Mouse (Mus musculus) neural tube, embryonic 14.5 days (tissue): ENCODE measurements at regions not wholly inside any gene's neighbourhood (a gene's known extent, or its start where the extent isn't known, plus 50 kb on each side); places are given as distances from the start of the nearest gene placed in this dataset.

Experiments
- ATAC-seq: fragments of 200-750 bp; cut with Nextera tagmentation; 2 replicates; pipeline ENCODE4 v1.8.0; 2017; ENCODE audit warnings: low read depth, mild to moderate bottlenecking, moderate TSS enrichment, moderate library complexity
- H3K27ac ChIP-seq: fragments of 300-500 bp; sonication (generic); 2 replicates; pipeline ENCODE4 v1.5.1; 2014; ENCODE audit warnings: low read depth, mild to moderate bottlenecking, control low read depth, low read length, moderate library complexity, mixed read lengths
- H3K27me3 ChIP-seq: fragments of 300-500 bp; sonication (generic); 2 replicates; pipeline ENCODE4 v1.6.1; 2014; ENCODE audit warnings: low read length; ENCODE audit not compliant: control insufficient read depth, insufficient read depth
- H3K36me3 ChIP-seq: fragments of 300-500 bp; sonication (generic); 2 replicates; pipeline ENCODE4 v1.6.1; 2014; ENCODE audit warnings: low read length, mixed read lengths; ENCODE audit not compliant: control insufficient read depth, insufficient read depth
- H3K4me1 ChIP-seq: fragments of 300-500 bp; sonication (generic); 2 replicates; pipeline ENCODE4 v1.6.1; 2014; ENCODE audit warnings: low read length; ENCODE audit not compliant: control insufficient read depth, insufficient read depth
- H3K4me2 ChIP-seq: fragments of 300-500 bp; sonication (generic); 2 replicates; pipeline ENCODE4 v1.6.1; 2014; ENCODE audit warnings: mild to moderate bottlenecking, low read depth, low read length, control low read depth
- H3K4me3 ChIP-seq: fragments of 300-500 bp; sonication (generic); 2 replicates; pipeline ENCODE4 v1.5.1; 2014; ENCODE audit warnings: low read depth, low read length, control low read depth, mixed read lengths
- H3K9ac ChIP-seq: fragments of 300-500 bp; sonication (generic); replicated peaks from 2 replicates; pipeline ENCODE4 v1.6.1; 2014; ENCODE audit warnings: low read depth, mild to moderate bottlenecking, control low read depth, low read length, mixed read lengths
- H3K9me3 ChIP-seq: fragments of 300-500 bp; sonication (generic); 2 replicates; pipeline ENCODE4 v1.6.1; 2016; ENCODE audit warnings: low read length; ENCODE audit not compliant: control insufficient read depth
- WGBS: fragments of 180-500 bp; shearing (Covaris S2); extraction: QIAGEN DNeasy Blood & Tissue Kit; methylation state at CpG from one replicate; pipeline ENCODE4 v1.1.7; 2014; 5-methylcytosine and 5-hydroxymethylcytosine counted together

DNA sequence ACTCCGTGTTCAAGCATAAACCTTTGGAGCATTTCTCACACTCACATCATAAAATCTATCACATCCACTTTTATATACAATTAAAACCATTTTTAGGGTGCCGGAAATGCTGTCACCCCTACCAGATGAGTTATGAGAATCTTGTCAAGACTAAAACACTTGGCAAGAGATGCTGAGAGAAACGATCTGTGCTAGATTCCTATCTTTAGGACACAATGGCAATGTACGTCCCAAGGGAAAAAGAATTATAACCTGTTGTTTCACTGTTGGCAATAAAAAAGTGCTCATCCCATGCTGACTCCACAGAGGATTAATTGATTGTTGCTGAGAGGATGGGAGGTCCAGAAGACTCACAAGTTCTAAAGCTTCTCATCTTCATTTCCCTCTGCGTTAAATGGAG lies 389.7 kb upstream of the C030005K15Rik start:
- no peak for ATAC-seq
- Histone ChIP-seq H3K27ac (no peak overlapping the region), H3K4me2 (no peak overlapping the region), H3K4me3 (no peak overlapping the region), H3K9me3 (no peaks in the 10 kb centered on the region), H3K9ac (no peak overlapping the region), H3K27me3 (no peaks in the 10 kb centered on the region), H3K4me1 (no peaks in the 10 kb centered on the region), H3K36me3 (no peaks in the 10 kb centered on the region)
- WGBS = 83% methylated on average over 5 of the region's 5 CpGs

DNA sequence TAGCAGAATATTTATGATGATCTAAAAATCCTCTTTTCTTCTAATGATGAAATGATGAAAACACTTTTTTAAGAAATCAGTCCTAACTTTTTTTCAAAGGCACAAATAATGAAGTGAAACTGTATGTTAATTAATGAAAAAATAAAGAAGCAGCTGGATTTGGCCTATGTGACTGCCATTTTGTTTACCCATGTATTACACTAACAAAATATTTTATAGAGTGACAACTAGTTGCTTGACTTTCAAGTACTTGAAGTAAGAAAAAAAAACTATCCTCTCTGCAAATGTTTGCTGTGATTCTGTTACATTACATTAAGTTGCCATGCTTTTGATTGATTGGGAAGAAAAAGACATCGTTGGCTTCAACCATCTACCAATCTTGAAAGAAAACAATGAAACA lies 399.2 kb upstream of the C030005K15Rik start:
- Histone ChIP-seq H3K4me3 (no peak overlapping the region), H3K27ac (no peak overlapping the region), H3K4me2 (no peak overlapping the region), H3K9ac (no peak overlapping the region), H3K9me3 (no peaks in the 10 kb centered on the region), H3K4me1 (no peaks in the 10 kb centered on the region), H3K36me3 (no peaks in the 10 kb centered on the region), H3K27me3 (no peaks in the 10 kb centered on the region)
- 89% methylated on average over 1 of the region's 1 CpGs for WGBS
- no peak for ATAC-seq

DNA sequence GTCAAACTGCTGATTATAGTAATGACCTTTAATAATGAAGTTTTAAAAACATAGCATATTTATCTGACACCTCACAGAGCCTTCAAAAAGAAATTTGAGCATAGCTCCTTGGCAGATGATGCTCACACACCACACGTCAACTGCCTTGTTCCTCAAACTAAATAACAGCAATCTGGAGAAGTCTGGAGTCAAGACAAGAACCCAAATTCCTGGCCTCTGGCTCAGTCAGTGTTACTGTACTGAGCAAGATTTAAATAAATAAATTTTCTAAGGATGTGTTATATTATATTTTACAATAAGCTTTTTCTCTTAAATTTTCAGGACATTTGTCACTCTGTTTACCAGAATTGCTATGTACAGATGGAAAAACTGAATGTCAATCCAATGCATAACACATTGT lies 408.5 kb upstream of the C030005K15Rik start:
- no peaks in the 10 kb centered on the region for H3K9me3 ChIP-seq
- no peak overlapping the region for H3K9ac ChIP-seq
- H3K4me3 ChIP-seq = no peak overlapping the region
- H3K27me3 ChIP-seq = no peaks in the 10 kb centered on the region
- H3K27ac ChIP-seq = no peak overlapping the region
- no peak overlapping the region for H3K4me2 ChIP-seq
- no peaks in the 10 kb centered on the region for H3K36me3 ChIP-seq
- H3K4me1 ChIP-seq = no peaks in the 10 kb centered on the region
- ATAC-seq = no peak
- 63% methylated on average over 1 of the region's 1 CpGs for WGBS

DNA sequence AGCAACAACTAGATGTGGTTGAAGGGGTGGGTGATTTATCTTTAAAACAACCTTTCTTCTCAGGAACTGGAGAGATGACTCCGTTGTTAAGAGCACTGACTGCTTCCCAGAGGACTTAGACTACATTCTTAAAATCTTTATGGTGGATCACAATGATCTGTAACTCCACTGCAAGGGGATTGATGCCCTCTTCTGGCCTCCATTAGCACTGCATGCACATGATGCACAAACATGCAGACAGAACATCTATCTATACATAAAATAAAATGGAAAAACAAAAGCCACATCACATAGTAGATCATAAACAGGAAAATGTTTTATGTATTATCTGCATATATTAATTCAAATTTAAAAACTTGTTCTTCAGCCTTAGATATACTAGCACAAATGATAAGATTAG lies 419.2 kb upstream of the C030005K15Rik start:
- ATAC-seq = no peak
- Histone ChIP-seq H3K9me3 (no peaks in the 10 kb centered on the region), H3K4me2 (no peak overlapping the region), H3K36me3 (no peaks in the 10 kb centered on the region), H3K4me3 (no peak overlapping the region), H3K27me3 (no peaks in the 10 kb centered on the region), H3K4me1 (no peaks in the 10 kb centered on the region), H3K27ac (no peak overlapping the region), H3K9ac (no peak overlapping the region)
- WGBS = 75% methylated on average over 1 of the region's 1 CpGs

DNA sequence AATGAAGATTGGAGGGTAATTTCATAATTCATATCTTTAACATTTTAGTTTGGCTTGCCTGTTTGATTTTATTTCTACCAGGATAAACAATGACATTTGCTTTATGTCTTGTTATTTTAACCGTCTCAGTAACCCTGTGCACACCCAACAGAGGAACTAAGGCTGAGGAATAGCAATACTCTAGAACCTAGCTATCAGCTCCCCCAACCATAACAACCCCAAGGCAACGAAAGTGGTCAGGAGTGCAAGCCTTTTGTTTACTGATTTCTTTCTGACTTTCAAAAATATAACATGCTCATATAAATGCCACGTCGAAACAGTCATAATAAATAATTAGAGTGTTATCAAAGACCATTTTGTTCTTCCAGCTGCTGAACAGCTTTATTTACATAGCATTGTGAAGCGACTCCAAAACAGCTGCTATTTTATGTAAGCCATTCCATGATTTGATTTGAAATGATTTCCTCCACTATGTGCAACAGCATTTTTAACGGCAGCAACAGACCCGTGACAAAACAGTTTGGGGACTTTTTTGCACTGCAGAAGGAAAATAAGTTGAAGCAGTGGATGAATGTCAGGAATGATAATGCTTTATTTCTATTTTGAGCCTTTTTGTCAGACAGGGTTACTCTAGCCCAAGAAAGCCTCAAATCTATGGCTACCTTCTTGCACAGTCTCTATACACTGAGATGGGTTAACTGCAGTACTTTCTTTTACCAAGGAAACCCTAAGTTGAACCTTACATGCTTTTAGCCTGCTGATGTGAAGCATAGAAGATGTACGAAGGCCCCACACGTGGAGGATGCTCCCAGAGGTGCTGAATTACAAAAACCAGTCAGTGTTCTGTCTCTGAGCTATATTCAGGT lies 420.7 kb upstream of the C030005K15Rik start:
- no peak overlapping the region for H3K4me2 ChIP-seq
- H3K9me3 ChIP-seq = no peaks in the 10 kb centered on the region
- ATAC-seq = no peak
- H3K4me3 ChIP-seq = no peak overlapping the region
- no peaks in the 10 kb centered on the region for H3K4me1 ChIP-seq
- H3K9ac ChIP-seq = no peak overlapping the region
- 73% methylated on average over 9 of the region's 9 CpGs for WGBS
- no peaks in the 10 kb centered on the region for H3K27me3 ChIP-seq
- no peak overlapping the region for H3K27ac ChIP-seq
- H3K36me3 ChIP-seq = no peaks in the 10 kb centered on the region

- H3K9me3 ChIP-seq = no peaks in the 10 kb centered on the region
- H3K27ac ChIP-seq = no peak overlapping the region
- H3K9ac ChIP-seq = no peak overlapping the region
- no peaks in the 10 kb centered on the region for H3K4me1 ChIP-seq
- 93% methylated on average over 2 of the region's 2 CpGs for WGBS
- no peaks in the 10 kb centered on the region for H3K36me3 ChIP-seq
- ATAC-seq = no peak
- no peaks in the 10 kb centered on the region for H3K27me3 ChIP-seq
- H3K4me2 ChIP-seq = no peak overlapping the region
- no peak overlapping the region for H3K4me3 ChIP-seq
These were observed 429.4 kb upstream of the C030005K15Rik start for GRCm38 (mm10) chr10:98155982-98156381.

GRCm38 (mm10) chr10:98185666-98186065 lies 459.1 kb upstream of the C030005K15Rik start:
- H3K4me3 ChIP-seq = no peak overlapping the region
- H3K36me3 ChIP-seq = no peaks in the 10 kb centered on the region
- no peak overlapping the region for H3K4me2 ChIP-seq
- no peaks in the 10 kb centered on the region for H3K9me3 ChIP-seq
- WGBS = 41% methylated on average over 3 of the region's 3 CpGs
- no peaks in the 10 kb centered on the region for H3K4me1 ChIP-seq
- no peak overlapping the region for H3K9ac ChIP-seq
- no peak for ATAC-seq
- no peak overlapping the region for H3K27ac ChIP-seq
- H3K27me3 ChIP-seq = no peaks in the 10 kb centered on the region

GRCm38 (mm10) chr10:98196852-98197251 lies 470.3 kb upstream of the C030005K15Rik start:
- WGBS = 75% methylated on average over 4 of the region's 4 CpGs
- no peak for ATAC-seq
- Histone ChIP-seq H3K4me3 (no peak overlapping the region), H3K4me2 (no peak overlapping the region), H3K36me3 (no peaks in the 10 kb centered on the region), H3K9ac (no peak overlapping the region), H3K27ac (no peak overlapping the region), H3K9me3 (no peaks in the 10 kb centered on the region), H3K27me3 (no peaks in the 10 kb centered on the region), H3K4me1 (no peaks in the 10 kb centered on the region)

GRCm38 (mm10) chr10:98210246-98210645 lies 483.7 kb upstream of the C030005K15Rik start:
- ATAC-seq = no peak
- 83% methylated on average over 2 of the region's 2 CpGs for WGBS
- H3K27ac ChIP-seq = no peak overlapping the region

More at GRCm38 (mm10) chr10:98210246-98210645, 483.7 kb upstream of the C030005K15Rik start:
- Histone ChIP-seq H3K4me2 (no peak overlapping the region), H3K9ac (no peak overlapping the region), H3K4me1 (no peaks in the 10 kb centered on the region), H3K27me3 (no peaks in the 10 kb centered on the region), H3K4me3 (no peak overlapping the region), H3K9me3 (no peaks in the 10 kb centered on the region), H3K36me3 (no peaks in the 10 kb centered on the region)
